Mouse (Mus musculus) adipocyte (in vitro differentiated cells): ENCODE data around the gene Nucb1.
A peak's percentile ranks its signal among the peaks of the same experiment; 100 is the strongest.
"Not testable (repeated sequence)": the region's sequence is repeated elsewhere in the genome, so short reads cannot be mapped to it uniquely, and the experiment has no call there.

Experiments used
- DNase-seq: peaks from one replicate; pipeline ENCODE4 v3.0.0-alpha.2; 2016; ENCODE audit warnings: low spot score

The Nucb1 gene

DNA sequence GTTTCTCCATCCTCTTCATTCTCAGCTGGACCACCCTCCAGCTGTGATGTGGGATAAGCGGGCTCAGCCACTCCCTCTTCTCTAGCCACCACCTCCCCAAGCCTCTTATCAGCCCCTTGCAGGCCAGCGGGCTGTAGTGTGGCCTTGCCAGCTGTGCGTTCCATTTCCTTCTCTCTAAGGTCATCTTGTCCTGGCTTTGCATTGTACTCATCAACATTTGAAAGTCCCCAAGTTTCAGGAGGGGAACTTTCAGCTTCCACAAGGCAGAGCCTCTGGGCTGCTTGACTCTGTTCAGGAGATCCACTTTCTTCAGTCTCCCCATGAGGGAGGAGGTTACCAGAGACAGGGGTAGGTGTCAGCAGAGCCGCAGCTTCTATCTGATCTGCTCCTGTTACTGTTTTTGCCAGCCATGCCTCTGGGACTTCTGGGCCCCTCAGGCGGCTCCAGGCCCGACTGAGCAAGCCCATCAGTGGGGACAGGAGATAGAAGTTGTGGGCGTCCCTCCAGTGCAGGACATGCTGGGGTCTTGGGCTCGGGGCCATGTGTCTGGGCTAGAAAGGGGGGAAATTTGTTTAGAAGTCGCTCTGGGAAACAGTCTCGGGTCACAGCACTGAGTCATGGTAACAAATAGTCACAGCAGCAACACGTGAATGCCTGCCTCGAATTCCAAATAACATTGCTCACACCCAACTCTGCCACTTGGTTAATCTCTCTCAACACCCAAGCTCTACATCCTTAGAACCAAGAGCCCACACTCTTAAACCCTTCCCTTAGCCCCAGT lies 14.8 kb upstream of the Nucb1 start:
- DNase-seq, result peak; percentile 47

DNA sequence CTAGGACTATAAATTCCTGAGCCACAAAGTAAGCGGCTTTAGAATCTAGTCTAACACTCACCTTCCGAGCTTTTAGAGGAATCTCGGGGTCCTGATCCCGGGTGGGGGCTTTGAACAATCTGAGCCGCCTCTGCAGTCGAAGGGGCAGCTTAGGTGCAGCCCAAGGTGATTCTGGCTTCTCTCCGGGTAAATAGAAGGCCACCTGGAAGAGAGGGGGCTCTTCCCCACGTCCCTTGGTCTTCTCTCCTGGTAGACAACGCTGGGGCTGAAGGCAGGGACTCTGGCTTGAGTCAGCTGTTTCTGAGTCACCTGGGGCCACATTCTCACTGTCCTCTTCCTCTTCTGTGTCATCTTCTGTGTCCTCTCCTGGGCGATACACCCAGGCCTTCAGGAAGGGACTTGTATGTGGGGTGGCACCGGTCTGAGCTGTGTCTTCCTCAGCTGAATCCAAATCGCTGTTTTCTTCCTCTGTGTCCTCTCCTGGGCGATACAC lies 13.5 kb upstream of the Nucb1 start:
- no peak for DNase-seq

DNA sequence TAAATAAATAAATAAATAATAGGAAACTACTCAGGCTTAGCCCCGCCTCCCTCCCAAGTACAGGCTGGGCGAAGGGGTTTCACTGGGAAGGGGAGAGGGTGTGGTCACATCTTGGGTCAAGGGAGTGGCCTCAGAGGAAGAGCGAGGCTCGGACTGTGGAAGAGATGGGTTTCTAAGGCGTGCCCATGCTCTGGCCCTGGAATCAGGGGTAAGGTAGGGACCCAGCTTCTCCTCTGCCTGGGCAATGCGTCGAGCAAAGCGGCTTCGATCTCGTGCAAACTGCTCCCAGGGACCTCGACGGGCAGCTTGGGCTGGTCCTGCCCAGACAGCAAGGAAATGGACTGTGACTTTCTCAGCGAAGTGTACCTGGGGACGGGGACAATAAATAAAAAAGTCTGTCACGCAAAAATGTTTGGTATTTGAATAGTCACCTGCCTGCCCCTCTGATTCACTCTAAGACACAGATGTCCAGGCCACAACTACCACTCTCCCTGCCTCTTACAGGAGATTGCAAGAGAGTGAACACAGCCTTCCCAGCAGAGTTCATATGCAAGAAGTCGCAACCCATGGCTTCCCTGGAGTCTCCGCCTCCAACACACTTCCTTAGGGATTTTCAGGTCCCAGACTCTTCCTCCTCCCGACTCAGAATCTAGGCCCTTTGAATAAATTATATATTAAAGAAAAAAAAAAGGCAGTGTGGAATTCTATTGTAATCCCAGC lies 12.9 kb upstream of the Nucb1 start:
- DNase-seq, result no peak

DNA sequence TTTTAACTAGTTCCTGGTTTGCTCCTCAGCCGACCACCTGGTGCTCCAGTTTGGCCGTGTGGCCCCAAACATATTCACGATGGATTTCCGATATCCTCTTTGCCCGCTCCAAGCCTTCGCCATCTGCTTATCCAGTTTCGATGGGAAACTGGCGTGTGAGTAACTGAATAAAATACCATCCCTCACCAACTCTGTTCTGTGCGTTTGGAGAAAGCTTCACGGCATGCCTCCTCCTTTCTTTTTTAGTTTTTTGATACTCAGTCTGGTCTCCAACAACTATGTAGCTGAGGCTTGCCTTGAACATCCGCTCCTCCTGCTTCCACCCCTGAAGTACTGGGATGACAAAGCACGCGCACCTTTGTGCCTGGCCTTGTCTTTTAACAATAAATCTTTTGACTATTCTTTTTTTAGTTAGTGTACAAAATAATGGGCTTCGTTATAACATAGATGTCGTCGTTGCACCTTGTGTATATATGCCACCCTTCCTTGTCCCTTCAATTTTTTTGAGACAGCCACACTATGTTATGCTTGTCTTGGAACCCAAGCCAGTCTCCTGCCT lies 12.1 kb upstream of the Nucb1 start:
- DNase-seq, result no peak

DNA sequence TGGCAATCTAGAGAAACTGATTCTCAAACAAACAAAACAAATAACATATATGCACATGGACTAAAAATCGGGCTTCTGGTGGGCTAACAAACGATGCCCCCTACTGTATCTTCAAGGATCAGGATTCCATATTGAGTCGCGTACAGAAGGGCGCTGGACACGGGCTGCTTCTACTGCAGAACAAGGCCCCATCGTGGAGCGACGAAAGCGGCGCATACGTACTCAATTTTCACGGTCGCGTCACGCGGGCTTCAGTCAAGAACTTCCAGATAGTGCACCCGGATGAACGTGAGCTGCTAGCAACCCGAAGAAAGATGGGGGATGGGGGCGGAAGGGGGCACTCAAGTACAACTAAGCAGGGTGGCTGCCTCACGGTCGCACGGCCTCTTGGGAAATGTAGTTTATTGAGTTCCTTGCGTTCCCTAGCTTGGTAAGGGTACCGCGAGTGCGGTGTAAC lies 11.6 kb upstream of the Nucb1 start:
- no peak for DNase-seq

DNA sequence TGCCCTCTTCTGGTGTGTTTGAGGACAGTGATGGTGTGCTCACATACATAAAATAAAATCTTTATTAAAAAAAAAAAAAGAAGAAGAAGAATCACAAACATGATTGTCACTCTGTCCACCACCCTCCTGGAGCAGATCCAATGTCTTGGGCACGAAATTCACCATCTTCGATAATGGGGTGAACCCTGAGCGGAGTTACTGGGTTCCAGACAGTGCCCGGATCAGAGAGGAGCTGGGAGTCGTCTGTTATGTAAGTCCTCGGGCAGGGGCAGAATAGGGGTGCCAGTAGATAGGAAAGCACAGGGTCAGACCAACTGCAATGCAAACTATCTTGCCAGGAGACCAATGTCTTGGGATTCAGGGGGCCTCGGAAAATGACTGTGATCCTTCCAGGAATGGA lies 10.4 kb upstream of the Nucb1 start:
- DNase-seq, result no peak

DNA sequence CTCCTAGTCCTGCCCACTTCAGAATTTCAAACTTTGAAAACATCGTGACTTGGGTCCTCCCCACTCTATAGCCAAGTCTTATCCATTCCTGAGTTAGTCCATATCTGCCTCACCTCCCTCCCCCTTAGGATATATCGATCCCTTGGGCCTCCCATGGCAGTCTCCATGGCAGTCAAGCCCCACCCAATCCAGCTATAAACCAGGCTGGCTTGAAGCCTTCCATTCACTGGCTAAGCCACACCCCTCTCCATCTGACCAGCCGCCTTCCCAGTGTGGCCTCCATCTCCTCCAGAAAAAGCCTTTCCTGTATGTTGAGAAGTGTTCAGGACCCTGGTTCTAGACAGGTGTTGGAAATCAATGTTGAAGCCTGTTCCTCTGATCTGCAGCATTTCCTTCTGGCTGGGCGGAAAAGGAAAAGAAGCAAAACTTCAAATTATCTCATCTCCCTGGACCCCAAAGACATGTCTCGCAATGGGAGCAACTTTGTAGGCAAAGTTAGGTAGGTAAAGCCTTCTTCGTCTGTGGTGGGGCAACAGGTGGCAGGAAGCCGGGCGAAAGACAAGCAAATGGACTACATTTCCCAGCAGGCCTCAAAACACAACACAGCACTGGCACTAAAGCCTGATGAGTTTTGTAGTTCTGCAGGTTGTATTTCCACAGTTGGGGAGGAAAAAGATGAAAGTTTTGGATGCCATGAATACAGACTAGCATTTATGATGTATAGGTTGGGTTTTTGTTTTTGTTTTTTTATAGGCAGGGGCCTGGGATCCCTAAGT lies 9.3 kb upstream of the Nucb1 start:
- DNase-seq, result no peak

DNA sequence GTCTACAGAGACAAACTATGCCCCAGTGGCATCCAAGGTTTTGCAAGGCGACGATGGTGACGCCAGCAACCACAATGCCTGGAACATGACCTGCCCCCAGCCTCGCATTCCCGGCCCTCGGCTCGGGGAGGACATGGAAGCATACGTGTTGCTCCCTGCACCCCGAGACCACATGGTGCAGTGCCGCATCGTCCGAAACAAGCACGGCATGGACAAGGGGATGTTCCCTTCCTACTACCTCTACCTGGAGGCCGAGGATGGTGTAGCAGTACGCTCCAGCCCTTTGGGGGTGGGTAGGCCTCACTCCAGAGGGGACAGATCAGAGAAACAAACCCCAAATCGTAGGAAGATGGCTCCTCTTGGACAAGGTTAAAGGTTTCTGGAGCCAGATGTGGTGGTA lies 8.4 kb upstream of the Nucb1 start:
- DNase-seq, result no peak

DNA sequence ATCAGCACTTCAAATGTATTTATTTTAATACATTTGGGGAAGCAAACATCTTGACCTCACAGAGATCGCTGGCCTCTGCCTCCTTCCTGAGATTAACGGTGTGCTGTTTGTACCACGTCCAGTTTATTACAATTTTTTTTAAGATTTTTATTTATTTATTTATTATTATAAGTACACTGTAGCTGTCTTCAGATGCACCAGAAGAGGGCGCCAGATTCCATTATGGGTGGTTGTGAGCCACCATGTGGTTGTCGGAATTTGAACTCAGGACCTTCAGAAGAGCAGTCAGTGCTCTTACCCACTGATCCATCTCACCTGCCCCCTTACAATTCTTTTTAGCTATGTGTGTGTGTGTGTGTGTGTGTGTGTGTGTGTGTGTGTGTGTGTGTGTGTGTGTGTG lies 6.6 kb upstream of the Nucb1 start:
- DNase-seq, result not testable (repeated sequence)

DNA sequence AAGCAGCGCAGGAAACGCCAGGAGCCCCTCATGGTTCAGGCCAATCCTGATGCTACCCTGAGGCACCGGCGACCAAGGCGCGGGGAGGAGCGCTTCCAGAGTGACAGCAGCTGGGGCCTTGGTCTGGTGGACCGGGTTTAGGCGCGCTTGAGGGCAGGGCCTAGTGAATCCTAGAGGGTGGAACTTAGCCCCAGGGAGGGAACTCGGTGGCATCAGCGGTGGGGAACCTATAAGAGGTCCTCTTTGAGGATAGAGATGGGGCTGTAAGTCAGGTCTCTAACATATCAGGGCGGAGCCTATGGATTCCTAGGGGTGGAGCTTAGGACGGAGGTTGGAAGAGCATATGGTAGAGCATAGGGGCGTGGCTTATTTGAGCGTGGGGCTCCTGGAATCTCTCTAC lies 5.2 kb upstream of the Nucb1 start:
- DNase-seq, result no peak

DNA sequence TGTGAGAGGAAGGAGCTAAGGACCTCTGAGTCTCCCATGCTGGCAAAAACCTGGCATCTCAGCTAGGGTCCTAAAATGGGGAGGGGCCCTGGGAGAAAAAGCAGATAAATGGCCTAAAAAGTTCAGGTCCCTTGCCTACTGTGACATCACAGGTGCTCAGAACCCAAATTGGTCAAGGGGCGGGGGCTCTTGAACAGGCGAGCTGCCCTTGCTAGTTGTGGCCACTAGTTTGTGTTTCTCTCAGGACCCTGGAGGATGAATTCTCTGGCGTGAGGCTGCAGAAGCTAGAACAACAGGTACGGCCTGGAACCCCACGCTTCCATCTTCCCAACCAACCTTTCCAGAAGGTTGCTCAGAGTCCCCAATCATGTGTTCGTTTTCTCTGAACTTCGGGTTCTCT lies 4.2 kb upstream of the Nucb1 start:
- DNase-seq, result no peak

DNA sequence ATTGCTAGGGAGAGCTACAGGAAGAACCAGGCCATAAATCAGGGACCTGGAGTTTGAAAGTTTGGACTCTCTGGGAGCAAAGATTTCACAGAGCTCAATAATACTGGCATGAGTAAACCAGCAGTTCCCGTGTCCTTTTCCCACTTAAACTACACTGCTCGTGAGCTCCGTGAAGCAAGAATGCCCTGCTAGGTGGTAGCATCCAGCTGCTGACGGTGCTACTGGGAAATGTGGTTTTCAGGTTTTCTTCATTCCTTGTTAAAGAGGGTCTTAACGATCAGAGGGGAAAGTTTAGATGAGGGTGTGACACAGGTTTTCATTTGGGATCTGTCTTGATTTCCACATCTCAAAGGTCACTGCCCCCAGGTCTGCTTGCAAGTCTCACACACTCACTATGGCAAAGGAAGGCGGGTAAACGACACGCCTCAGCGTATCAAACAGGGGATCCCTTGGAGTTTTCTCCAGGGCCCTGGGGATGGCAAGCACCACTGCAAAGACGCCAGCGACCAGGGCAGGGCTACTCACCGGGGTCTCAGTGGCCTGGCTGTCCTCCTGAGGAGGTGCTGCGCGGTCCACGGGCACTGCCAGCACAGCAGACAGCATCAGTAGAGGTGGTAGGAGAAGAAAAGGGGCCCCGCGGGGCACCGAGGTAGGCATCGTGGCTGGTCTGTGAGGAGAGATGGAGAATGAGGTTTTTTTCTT lies 874 bp downstream of the Nucb1 start:
- DNase-seq, result no peak

DNA sequence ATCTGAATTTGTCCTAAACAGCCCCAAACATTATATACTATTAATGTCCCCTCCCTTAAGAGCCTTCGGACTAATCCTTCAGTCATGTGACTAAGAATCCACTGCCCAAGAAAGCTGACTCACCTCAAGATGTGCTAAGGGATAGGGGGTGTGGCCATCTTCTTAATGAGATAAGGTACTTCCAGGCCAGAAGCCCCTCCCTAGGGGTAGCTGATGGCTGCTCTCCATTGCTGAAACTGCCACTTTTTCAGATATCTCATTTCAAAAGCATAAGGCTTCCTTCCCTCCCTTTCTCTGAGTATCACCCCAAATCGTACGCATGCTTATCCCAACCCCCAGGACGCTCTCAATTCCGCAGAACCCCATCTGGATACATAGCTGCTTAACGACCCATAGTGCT lies 1.6 kb downstream of the Nucb1 start:
- DNase-seq, result no peak

DNA sequence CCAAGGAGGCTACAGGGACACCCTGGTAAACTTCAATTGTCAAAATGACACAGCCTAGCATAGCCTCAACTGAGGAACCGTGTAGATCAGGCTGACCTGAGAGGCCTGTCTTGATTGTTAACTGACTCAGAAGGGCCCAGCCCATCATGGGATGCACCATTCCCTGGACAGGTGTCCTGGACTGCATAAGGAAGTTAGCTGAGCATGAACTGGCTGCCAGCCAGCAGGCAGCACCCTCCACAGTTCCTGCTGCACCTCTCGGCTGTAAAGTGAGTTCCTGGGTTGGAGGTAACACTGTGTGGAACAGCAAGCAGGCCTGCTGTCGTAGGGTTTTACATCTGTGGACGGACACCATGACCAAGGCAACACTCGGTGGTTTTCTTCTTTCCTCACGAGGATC lies 2.6 kb downstream of the Nucb1 start:
- DNase-seq, result no peak

DNA sequence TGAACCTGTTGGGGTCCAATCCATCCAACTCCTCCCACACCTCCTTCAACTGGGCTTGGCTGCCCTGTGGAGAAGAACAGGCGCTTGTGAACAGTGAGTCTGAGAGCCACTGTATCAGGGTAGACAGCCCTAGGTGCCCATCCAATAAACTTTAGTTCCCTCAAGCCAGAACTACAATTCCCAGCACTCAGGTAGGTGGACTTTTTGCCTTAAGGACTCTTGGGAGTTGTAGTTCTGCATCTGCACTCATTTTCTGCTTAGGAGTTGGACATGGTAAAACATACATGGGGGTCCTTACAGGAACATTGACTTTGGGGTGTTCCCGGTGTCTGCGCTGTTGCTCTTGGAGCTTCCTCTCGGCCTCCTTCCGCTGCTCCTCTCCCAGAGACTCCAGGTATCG lies 11.8 kb downstream of the Nucb1 start:
- DNase-seq, result no peak

DNA sequence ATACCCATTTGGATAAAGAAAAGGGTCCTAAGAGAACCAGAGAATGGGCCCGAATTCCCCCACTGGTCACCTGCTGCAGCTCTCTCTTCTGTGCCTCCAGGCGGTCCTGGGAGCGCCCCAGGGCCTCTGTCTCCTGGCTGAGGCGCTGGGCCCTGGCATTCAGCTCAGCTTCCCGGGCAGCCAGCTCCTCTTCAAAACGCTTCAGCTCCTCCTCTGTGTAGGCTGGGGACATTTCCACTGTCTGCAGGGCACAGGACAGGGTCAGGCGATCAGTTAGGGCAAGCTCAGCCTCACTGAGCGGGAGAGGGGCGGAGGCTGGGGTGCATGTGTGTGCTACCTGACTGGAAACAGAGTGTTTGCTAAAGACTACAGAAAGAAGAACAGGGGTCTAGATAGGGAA lies 15.7 kb downstream of the Nucb1 start:
- DNase-seq, result no peak

DNA sequence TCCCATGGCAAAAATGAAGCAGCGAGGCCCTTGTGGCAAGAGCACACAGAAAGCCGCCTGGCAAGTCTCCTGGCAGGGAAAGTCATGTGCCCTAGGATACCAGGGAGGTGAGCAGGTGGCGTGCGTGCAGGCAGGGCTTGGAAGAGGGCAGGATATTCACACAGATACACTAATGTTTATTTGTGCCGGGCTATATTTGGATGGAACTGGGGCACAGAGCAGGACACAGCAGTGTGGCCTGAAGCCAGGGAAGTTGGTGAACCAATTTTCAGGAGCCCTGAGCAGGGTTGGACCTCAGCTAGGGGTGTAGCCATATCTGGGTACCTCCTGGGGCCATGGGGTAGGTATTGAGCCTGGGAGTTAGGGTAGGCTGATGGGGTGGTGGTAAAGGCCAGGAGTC lies 17.3 kb downstream of the Nucb1 start:
- DNase-seq, result peak; percentile 81

DNA sequence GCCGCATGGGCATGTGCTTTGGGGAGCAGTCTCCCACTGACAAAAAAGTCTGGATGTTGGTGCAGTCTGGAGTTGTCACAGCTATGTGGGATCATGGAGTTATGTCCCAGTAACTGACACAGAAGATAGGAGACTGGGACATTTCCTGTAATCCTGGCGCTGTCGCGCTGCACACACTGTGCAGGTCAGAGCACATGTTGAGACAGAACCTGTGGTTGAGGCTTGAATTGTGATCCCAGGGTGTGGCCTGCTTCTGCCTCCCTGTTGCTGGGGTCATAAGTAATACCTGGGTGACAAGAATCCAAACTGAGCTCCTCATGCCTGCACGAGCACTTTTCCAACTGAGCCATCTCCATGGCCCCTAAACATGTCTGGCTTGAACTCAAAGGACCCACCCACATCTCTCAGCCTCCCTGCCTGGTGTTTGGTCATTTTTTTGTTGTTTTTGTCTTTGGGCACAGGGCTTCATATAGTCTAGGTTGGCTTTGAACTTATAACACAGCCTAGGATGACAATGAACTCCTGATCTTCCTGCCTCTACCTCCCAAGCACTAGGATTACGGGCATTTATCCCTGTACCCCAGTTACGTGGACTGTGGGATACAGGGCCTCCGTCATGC lies 17.9 kb downstream of the Nucb1 start:
- DNase-seq, result no peak

DNA sequence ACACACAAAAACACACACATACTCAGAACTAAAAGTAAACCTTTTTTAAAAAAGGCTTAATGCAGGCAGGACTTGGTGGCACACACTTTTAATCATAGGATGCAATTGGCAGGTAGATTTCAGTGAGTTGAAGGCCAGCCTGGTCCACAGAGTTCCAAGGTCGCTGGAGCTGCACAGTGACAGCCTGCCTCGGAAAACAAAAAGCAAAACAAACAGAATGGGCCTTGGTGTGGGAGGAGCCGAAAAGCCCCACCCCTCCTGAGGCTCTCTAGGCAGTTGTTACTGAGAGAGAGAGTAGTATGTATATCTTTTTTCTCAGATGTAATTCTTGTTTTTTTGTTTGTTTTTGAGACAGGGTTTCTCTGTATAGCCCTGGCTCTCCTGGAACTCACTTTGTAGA lies 18.9 kb downstream of the Nucb1 start:
- DNase-seq, result peak; percentile 49

DNA sequence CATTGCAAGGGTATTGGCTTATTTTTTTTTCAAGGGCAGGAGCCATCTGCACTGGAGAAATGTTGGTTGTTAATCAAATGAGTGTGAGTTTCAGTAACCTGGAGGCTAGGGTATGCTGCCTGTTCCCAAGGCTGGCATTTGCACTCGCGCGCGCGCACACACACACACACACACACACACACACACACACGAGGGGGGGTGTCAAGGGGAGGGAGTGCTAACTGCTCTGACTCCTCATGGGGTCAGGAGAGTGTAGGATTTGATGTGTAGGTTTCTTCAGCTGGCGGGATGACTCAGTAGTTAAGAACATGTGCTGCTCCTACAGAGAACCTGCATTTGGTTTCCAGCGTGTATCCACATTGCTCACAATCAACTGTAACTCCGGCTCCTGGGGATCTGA lies 19.4 kb downstream of the Nucb1 start:
- DNase-seq, result no peak

DNA sequence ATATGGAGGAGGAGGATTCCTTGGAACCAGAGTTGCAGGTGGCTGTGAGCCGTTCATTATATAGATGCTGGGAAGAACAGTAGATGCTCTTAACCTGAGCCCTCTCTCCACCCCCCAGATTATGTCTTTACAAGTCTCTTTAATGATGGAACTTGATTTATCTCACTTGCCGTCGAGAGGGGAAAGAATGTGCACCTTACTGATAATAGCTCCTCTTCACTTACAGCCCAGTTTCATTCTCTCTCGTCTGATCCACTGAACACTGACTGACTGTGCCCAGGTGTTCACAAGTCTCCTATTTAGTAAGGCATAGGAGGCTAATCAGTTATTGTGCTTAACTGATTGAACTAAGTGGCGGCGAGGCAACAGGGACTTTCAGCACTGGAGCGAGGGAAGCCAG lies 20.6 kb downstream of the Nucb1 start:
- no peak for DNase-seq
